ENCODE assay signal across 8 mouse cellular contexts in genomic region chr7:143599428-143600230, GRCm38 (mm10). TPM values are rescaled to one million over a fixed set of nuclear protein-coding genes. Genes with fewer than 3 reads are reported as not detected.
A peak's percentile ranks its signal among the peaks of the same experiment; 100 is the strongest.
DNase-seq lines count a peak whose midpoint lies in the region; ATAC-seq and TF ChIP-seq lines count a peak whose summit lies in the region.

TSS of gene Cars (minus strand) at chr7:143600090.

- peak within 1 kb of the TSS; percentile 94 for H3K9ac ChIP-seq in embryonic facial prominence, embryonic 14.5 days (ENCODE audit: low read depth, low read length)
- H3K9ac ChIP-seq in heart, adult 2 months (ENCODE audit: low read depth, low read length) = peak within 1 kb of the TSS; percentile 90
- H3K9ac ChIP-seq in limb, embryonic 13.5 days = peak within 1 kb of the TSS; percentile 95
- H3K9ac ChIP-seq in midbrain, embryonic 16.5 days (ENCODE audit: low read depth, low read length) = peak within 1 kb of the TSS; percentile 84

- peaks cover 3% of the 10 kb centered on the region; the same call in 1 of the 2 replicates for H3K79me2 ChIP-seq in heart, adult 2 months (replicated peaks; ENCODE audit: control insufficient read depth, insufficient read depth, low read length)

- intact Hi-C loops in heart, adult 2 months (cut with DNase I) = loop anchor here (1.0 to 5.0 kb wide), 2 partner anchors 50 to 98 kb away; partner anchors contain the start of gene Tnfrsf22

- H3K36me3 ChIP-seq in embryonic facial prominence, embryonic 14.5 days (ENCODE audit: control insufficient read depth, insufficient read depth, low read length) = no peaks in the 10 kb centered on the region
- no peaks in the 10 kb centered on the region for H3K36me3 ChIP-seq in heart, adult 2 months (ENCODE audit: control insufficient read depth, insufficient read depth, low read length)
- peaks cover 7% of the 10 kb centered on the region for H3K36me3 ChIP-seq in limb, embryonic 13.5 days
- 0 out of 2 replicates have a peak, but pooled peaks cover 2% of the 10 kb centered on the region for H3K36me3 ChIP-seq in midbrain, embryonic 16.5 days (ENCODE audit: control insufficient read depth, insufficient read depth, low read length)

- TF ChIP-seq CTCF in heart, adult 2 months (IDR thresholded peaks at IDR 0.05) = no peak

- peak within 1 kb of the TSS; percentile 94 for H3K4me2 ChIP-seq in embryonic facial prominence, embryonic 14.5 days (ENCODE audit: low read depth, low read length)
- H3K4me2 ChIP-seq in limb, embryonic 13.5 days (replicated peaks) = peak within 1 kb of the TSS; percentile 94
- peak within 1 kb of the TSS; percentile 99 for H3K4me2 ChIP-seq in midbrain, embryonic 16.5 days (ENCODE audit: low read length)

- H3K27ac ChIP-seq in embryonic facial prominence, embryonic 14.5 days (replicated peaks; ENCODE audit: low read depth, low read length) = no peak within 1 kb of the TSS
- H3K27ac ChIP-seq in heart, adult 2 months = peak within 1 kb of the TSS; percentile 64
- no peak within 1 kb of the TSS; the same call in 1 of the 2 replicates for H3K27ac ChIP-seq in limb, embryonic 13.5 days
- H3K27ac ChIP-seq in midbrain, embryonic 16.5 days (ENCODE audit: low read length) = peak within 1 kb of the TSS; percentile 80

- peak; percentile 99 for ATAC-seq in embryonic facial prominence, embryonic 14.5 days (ENCODE audit: low read depth)
- peak; percentile 99 for ATAC-seq in limb, embryonic 13.5 days (ENCODE audit: low FRiP score, low read depth)
- ATAC-seq in midbrain, embryonic 16.5 days = peak; percentile 99

- peak within 1 kb of the TSS; percentile 89 for H3K4me3 ChIP-seq in embryonic facial prominence, embryonic 14.5 days (ENCODE audit: low read depth, low read length)
- peak within 1 kb of the TSS; percentile 64 for H3K4me3 ChIP-seq in heart, adult 2 months
- peak within 1 kb of the TSS; percentile 92 for H3K4me3 ChIP-seq in limb, embryonic 13.5 days
- H3K4me3 ChIP-seq in midbrain, embryonic 16.5 days (ENCODE audit: low read depth, low read length) = peak within 1 kb of the TSS; percentile 75

- H3K27me3 ChIP-seq in embryonic facial prominence, embryonic 14.5 days (replicated peaks; ENCODE audit: control insufficient read depth, insufficient read depth, low read length) = no peaks in the 10 kb centered on the region
- H3K27me3 ChIP-seq in heart, adult 2 months (ENCODE audit: control insufficient read depth, insufficient read depth, low read length) = no peaks in the 10 kb centered on the region
- no peaks in the 10 kb centered on the region for H3K27me3 ChIP-seq in limb, embryonic 13.5 days
- no peaks in the 10 kb centered on the region for H3K27me3 ChIP-seq in midbrain, embryonic 16.5 days (ENCODE audit: control insufficient read depth, insufficient read depth, low read depth, low read length)

- H3K4me1 ChIP-seq in embryonic facial prominence, embryonic 14.5 days (ENCODE audit: control insufficient read depth, insufficient read depth, low read length) = peaks cover 8% of the 10 kb centered on the region
- H3K4me1 ChIP-seq in heart, adult 2 months (ENCODE audit: control insufficient read depth, insufficient read depth, low read length) = peaks cover 4% of the 10 kb centered on the region
- peaks cover 19% of the 10 kb centered on the region for H3K4me1 ChIP-seq in limb, embryonic 13.5 days
- peaks cover 14% of the 10 kb centered on the region for H3K4me1 ChIP-seq in midbrain, embryonic 16.5 days (ENCODE audit: control insufficient read depth, insufficient read depth, low read length)

- TF ChIP-seq POLR2A in heart, adult 2 months (IDR thresholded peaks at IDR 0.05; ENCODE audit: insufficient read depth, low read depth, low read length) = peak; percentile 70

- DNase-seq in 3T3-L1 (ENCODE audit: low read depth, low spot score) = peak; percentile 98
- peak; percentile 72 to 88 for DNase-seq in adrenal gland, postnatal 4 days (ENCODE audit: low spot score in 2 of 2)
- peak; percentile 99 for DNase-seq in embryonic facial prominence, embryonic 14.5 days (ENCODE audit: low spot score)
- peak; percentile 95 to 96 for DNase-seq in heart, adult 2 months
- peak; percentile 95 for DNase-seq in kidney, adult 8-10 months
- DNase-seq in spleen, postnatal 10 days (ENCODE audit: low spot score in 2 of 2) = peak; percentile 93 to 98

- no peaks in the 10 kb centered on the region for H3K9me3 ChIP-seq in embryonic facial prominence, embryonic 14.5 days (ENCODE audit: control insufficient read depth, low read length)
- no peaks in the 10 kb centered on the region for H3K9me3 ChIP-seq in limb, embryonic 13.5 days
- H3K9me3 ChIP-seq in midbrain, embryonic 16.5 days (replicated peaks; ENCODE audit: control insufficient read depth, low read length, poor library complexity, severe bottlenecking) = no peaks in the 10 kb centered on the region

- peak; percentile 70; the same call in 1 of the 2 replicates for TF ChIP-seq EP300 in heart, adult 2 months (IDR thresholded peaks at IDR 0.05; ENCODE audit: insufficient read depth, low read depth, low read length)

- under 1% methylated on average over 35 of the region's 35 CpGs for WGBS in embryonic facial prominence, embryonic 14.5 days
- 2% methylated on average over 35 of the region's 35 CpGs for WGBS in heart, adult 2 months
- WGBS in limb, embryonic 13.5 days = 1% methylated on average over 35 of the region's 35 CpGs
- WGBS in midbrain, embryonic 16.5 days = 2% methylated on average over 35 of the region's 35 CpGs

RNA-seq across cellular contexts. Expression of gene Cars, which starts in this region (rescaled TPM):
- 10 to 100 TPM; 44.1 to 45.0 TPM for total RNA-seq in adrenal gland, postnatal 4 days (2021)
- 49.2 and 52.2 TPM in 2 replicates for polyA plus RNA-seq in embryonic facial prominence, embryonic 14.5 days (2014; fragmentation: Nextera tagmentation; extraction: Ambion mirVana)
- 10 to 100 TPM; 20.2 to 21.5 TPM for total RNA-seq in heart, adult 2 months (2021)
- polyA plus RNA-seq in heart, adult 2 months (2012; rRNA removed) = 10.9 and 11.0 TPM in 2 replicates
- 58.5 and 62.8 TPM in 2 replicates for polyA plus RNA-seq in limb, embryonic 13.5 days (2015; fragmentation: Nextera tagmentation; extraction: Ambion mirVana)
- polyA plus RNA-seq in midbrain, embryonic 16.5 days (2015; fragmentation: Nextera tagmentation; extraction: Ambion mirVana) = 70.5 and 78.6 TPM in 2 replicates

Comparison
In these comparisons a context has a peak if more than half of its experiments do, and no peak if none do; other contexts are left out.
1. H3K27ac ChIP-seq: peak in heart, adult 2 months (single experiment) and midbrain, embryonic 16.5 days (single experiment); none in embryonic facial prominence, embryonic 14.5 days (single experiment) and limb, embryonic 13.5 days (single experiment).
2. Peak in every context shown above with its lines, with median percentiles within 50 percentile points of each other: DNase-seq, ATAC-seq, H3K4me2 ChIP-seq, H3K4me3 ChIP-seq and H3K9ac ChIP-seq.